Mouse (Mus musculus) heart, embryonic 15.5 days (tissue): Measurements from ENCODE around the gene Ckb. TPM values are rescaled to one million over a fixed set of nuclear protein-coding genes. Genes with fewer than 3 reads are reported as not detected.

Experiments
- ATAC-seq: fragments of 200-750 bp; cut with Nextera tagmentation; replicated peaks from 2 replicates; pipeline ENCODE4 v1.8.0; 2017; ENCODE audit warnings: low read depth, moderate TSS enrichment; ENCODE audit not compliant: insufficient number of reproducible peaks, insufficient read depth, low FRiP score
- H3K27ac ChIP-seq: fragments of 300-500 bp; sonication (generic); 2 replicates; pipeline ENCODE4 v1.5.1; 2015; ENCODE audit warnings: mild to moderate bottlenecking, inconsistent platforms
- H3K27me3 ChIP-seq: fragments of 300-500 bp; sonication (generic); 2 replicates; pipeline ENCODE4 v1.6.1; 2015; ENCODE audit warnings: inconsistent platforms
- H3K36me3 ChIP-seq: fragments of 300-500 bp; sonication (generic); 2 replicates; pipeline ENCODE4 v1.6.1; 2015; ENCODE audit warnings: mild to moderate bottlenecking, inconsistent platforms
- H3K4me1 ChIP-seq: fragments of 300-500 bp; sonication (generic); replicated peaks from 2 replicates; pipeline ENCODE4 v1.6.1; 2015; ENCODE audit warnings: inconsistent platforms
- H3K4me2 ChIP-seq: fragments of 300-500 bp; sonication (generic); 2 replicates; pipeline ENCODE4 v1.6.1; 2015; ENCODE audit warnings: inconsistent platforms, mild to moderate bottlenecking, moderate library complexity
- H3K4me3 ChIP-seq: fragments of 300-500 bp; sonication (generic); 2 replicates; pipeline ENCODE4 v1.5.1; 2015; ENCODE audit warnings: mild to moderate bottlenecking, inconsistent platforms
- H3K9ac ChIP-seq: fragments of 300-500 bp; sonication (generic); 2 replicates; pipeline ENCODE4 v1.6.1; 2015; ENCODE audit warnings: mild to moderate bottlenecking, inconsistent platforms
- H3K9me3 ChIP-seq: fragments of 300-500 bp; sonication (generic); replicated peaks from 2 replicates; pipeline ENCODE4 v1.6.1; 2016; ENCODE audit warnings: inconsistent platforms
- WGBS: fragments of 180-500 bp; shearing (Covaris S2); methylation state at CpG from one replicate; pipeline ENCODE4 v1.1.7; 2015; ENCODE audit warnings: mixed read lengths; 5-methylcytosine and 5-hydroxymethylcytosine counted together
- polyA plus RNA-seq: library from polyadenylated mRNA; unstranded; fragments of >200 nt; fragmentation: Nextera tagmentation; extraction: Ambion mirVana; gene quantifications from 2 replicates; pipeline ENCODE4 v1.2.1, GENCODE M21; 2015

Ckb gene
- polyA plus RNA-seq, 1 experiment from 2014 or later: 319 TPM

- no peak overlapping the region for H3K9ac ChIP-seq
- 85% methylated on average over 3 of the region's 3 CpGs for WGBS
- H3K4me1 ChIP-seq: 0 out of 2 replicates have a peak, but pooled peaks cover 2% of the 10 kb centered on the region
- no peak for ATAC-seq
- H3K36me3 ChIP-seq: peaks cover 50% of the 10 kb centered on the region
- H3K27ac ChIP-seq: no peak overlapping the region
- H3K9me3 ChIP-seq: no peaks in the 10 kb centered on the region
- no peaks in the 10 kb centered on the region for H3K27me3 ChIP-seq
- no peak overlapping the region for H3K4me3 ChIP-seq
- H3K4me2 ChIP-seq: no peak overlapping the region
These were observed 19.2 kb downstream of the Ckb start for GRCm38 (mm10) chr12:111652953-111653352.

DNA sequence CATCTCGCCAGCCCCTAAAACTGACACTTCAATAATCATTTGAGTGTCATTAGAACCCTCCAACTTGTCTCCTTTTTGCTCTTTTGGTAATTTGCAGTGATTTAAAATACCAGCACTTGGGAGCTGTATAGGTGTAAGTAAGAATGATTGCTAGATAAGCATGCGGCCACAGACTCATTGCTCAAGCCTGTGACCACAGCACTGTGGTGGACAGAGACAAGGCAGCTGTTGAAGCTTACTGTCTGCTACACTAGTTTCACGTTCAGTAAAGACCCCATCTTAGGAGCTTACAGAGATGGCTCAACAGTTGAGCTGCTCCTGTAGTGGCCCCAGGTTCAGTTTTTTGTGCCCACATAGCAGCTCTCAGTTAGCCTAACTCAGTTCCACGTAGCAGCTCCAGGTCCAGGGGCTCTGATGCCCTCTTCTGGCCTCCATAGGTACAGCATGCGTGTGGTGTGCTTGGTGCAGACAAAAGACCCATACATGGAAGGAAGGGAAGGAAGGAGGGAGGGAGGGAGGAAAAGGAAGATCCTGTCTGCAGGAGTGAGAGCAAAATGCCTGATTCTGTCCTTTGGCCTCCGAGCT lies 24.0 kb downstream of the Ckb start:
- no peaks in the 10 kb centered on the region for H3K27me3 ChIP-seq
- no peak overlapping the region for H3K4me3 ChIP-seq
- no peak overlapping the region for H3K27ac ChIP-seq
- no peak overlapping the region for H3K4me2 ChIP-seq
- H3K9ac ChIP-seq: no peak overlapping the region
- 51% methylated on average over 6 of the region's 6 CpGs for WGBS
- H3K4me1 ChIP-seq: 0 out of 2 replicates have a peak, but pooled peaks cover 2% of the 10 kb centered on the region
- no peaks in the 10 kb centered on the region for H3K9me3 ChIP-seq
- ATAC-seq: no peak; the same call in 1 of the 2 replicates
- H3K36me3 ChIP-seq: peaks cover 73% of the 10 kb centered on the region

Other genes with a start within 250 kb of the Ckb start
- 4.8 and 8.1 TPM in 2 replicates for gene Tnfaip2, start 229.9 kb downstream of the Ckb start, polyA plus RNA-seq
- gene Gm266, start 186.5 kb downstream of the Ckb start, polyA plus RNA-seq: 2.0 and 5.2 TPM in 2 replicates
- 372 and 404 TPM in 2 replicates for gene Eif5, start 134.3 kb downstream of the Ckb start, polyA plus RNA-seq
- gene Mark3, start 97.8 kb downstream of the Ckb start, polyA plus RNA-seq: 25.8 and 30.4 TPM in 2 replicates
- gene Trmt61a, start 5.8 kb upstream of the Ckb start, polyA plus RNA-seq: 6.1 and 9.0 TPM in 2 replicates
- 36.2 and 39.9 TPM in 2 replicates for gene Bag5, start 40.9 kb upstream of the Ckb start, polyA plus RNA-seq
- 41.3 and 41.5 TPM in 2 replicates for gene Apopt1, start 40.9 kb upstream of the Ckb start, polyA plus RNA-seq
- 105 and 126 TPM in 2 replicates for gene Klc1, start 86.5 kb upstream of the Ckb start, polyA plus RNA-seq
- 3.8 and 7.8 TPM in 2 replicates for gene Xrcc3, start 141.5 kb upstream of the Ckb start, polyA plus RNA-seq
- gene Zfyve21, start 141.8 kb upstream of the Ckb start, polyA plus RNA-seq: 86.6 and 99.9 TPM in 2 replicates
- 11.1 and 15.3 TPM in 2 replicates for gene Ppp1r13b, start 235.8 kb upstream of the Ckb start, polyA plus RNA-seq